Mouse (Mus musculus): ENCODE measurements around the gene Ssmem1. TPM values are rescaled to one million over a fixed set of nuclear protein-coding genes. Genes with fewer than 3 reads are reported as not detected.
A peak's percentile ranks its signal among the peaks of the same experiment; 100 is the strongest.

Ssmem1 gene
- polyA plus RNA-seq, 1 experiment from 2014 or later: 0.14 TPM

GRCm38 (mm10) chr6:30547274-30547645 is 37.6 kb downstream of the Ssmem1 start:
- Histone ChIP-seq H3K9me3 (no peaks in the 10 kb centered on the region), H3K4me2 (replicated peaks) (peak overlapping the region; percentile 36), H3K4me3 (no peak overlapping the region), H3K27me3 (no peaks in the 10 kb centered on the region), H3K36me3 (no peaks in the 10 kb centered on the region), H3K9ac (peak overlapping the region; percentile 46), H3K4me1 (peaks cover 62% of the 10 kb centered on the region), H3K27ac (peak overlapping the region; percentile 97)
- no peak for ATAC-seq (ENCODE audit: insufficient number of reproducible peaks, insufficient read depth, low FRiP score, low TSS enrichment)
- 0% methylated on average over 17 of the region's 17 CpGs for WGBS

- H3K4me1 ChIP-seq: peaks cover 67% of the 10 kb centered on the region
- WGBS: 14% methylated on average over 9 of the region's 9 CpGs
Measured at GRCm38 (mm10) chr6:30547656-30548306, 38.1 kb downstream of the Ssmem1 start.

DNA sequence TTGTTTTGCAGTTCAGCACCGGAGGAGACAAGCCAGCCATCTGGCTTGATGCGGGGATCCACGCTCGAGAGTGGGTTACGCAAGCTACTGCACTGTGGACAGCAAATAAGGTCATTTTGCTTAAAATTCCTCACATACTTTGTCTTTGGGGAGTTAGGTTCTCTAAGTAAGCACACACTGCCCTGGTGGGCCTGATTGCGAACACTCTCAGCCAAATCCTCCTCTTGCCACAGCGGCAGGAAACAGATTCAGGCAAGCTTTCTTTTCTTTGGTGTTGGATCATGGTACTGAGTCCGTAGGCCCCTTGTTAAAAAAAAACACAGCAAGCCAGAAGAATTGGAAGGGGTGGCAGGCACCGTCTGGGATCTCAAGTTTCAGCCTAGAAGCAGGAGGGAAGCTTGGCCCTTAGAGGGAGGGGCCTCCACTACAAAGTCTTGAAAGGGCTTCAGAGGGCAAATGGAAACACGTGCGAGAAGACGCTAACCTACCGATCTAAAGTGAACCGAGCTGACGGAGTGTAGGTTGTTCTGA is 39.6 kb downstream of the Ssmem1 start:
- peaks cover 61% of the 10 kb centered on the region for H3K4me1 ChIP-seq
- H3K27ac ChIP-seq: peak overlapping the region; percentile 97
- H3K36me3 ChIP-seq: no peaks in the 10 kb centered on the region
- peak overlapping the region; percentile 6; the same call in 1 of the 2 replicates for H3K9ac ChIP-seq
- H3K4me2 ChIP-seq (replicated peaks): peak overlapping the region; percentile 32
- no peaks in the 10 kb centered on the region for H3K9me3 ChIP-seq
- peak; percentile 85 for ATAC-seq (ENCODE audit: insufficient number of reproducible peaks, insufficient read depth, low FRiP score, low TSS enrichment)
- H3K4me3 ChIP-seq: no peak overlapping the region
- 1% methylated on average over 15 of the region's 15 CpGs for WGBS
- no peaks in the 10 kb centered on the region for H3K27me3 ChIP-seq

More at GRCm38 (mm10) chr6:30547656-30548306, 38.1 kb downstream of the Ssmem1 start:
- Histone ChIP-seq H3K27ac (peak overlapping the region; percentile 97), H3K36me3 (no peaks in the 10 kb centered on the region), H3K9me3 (no peaks in the 10 kb centered on the region), H3K27me3 (no peaks in the 10 kb centered on the region), H3K4me3 (no peak overlapping the region), H3K4me2 (replicated peaks) (peak overlapping the region; percentile 36), H3K9ac (no peak overlapping the region)
- no peak for ATAC-seq (ENCODE audit: insufficient number of reproducible peaks, insufficient read depth, low FRiP score, low TSS enrichment)

GRCm38 (mm10) chr6:30550496-30551192 is 41.0 kb downstream of the Ssmem1 start:
- 63% methylated on average over 7 of the region's 7 CpGs for WGBS
- Histone ChIP-seq H3K27ac (peak overlapping the region; percentile 78), H3K4me3 (no peak overlapping the region), H3K36me3 (no peaks in the 10 kb centered on the region), H3K27me3 (no peaks in the 10 kb centered on the region), H3K4me1 (peaks cover 53% of the 10 kb centered on the region), H3K9me3 (no peaks in the 10 kb centered on the region), H3K9ac (no peak overlapping the region), H3K4me2 (replicated peaks) (no peak overlapping the region)
- no peak for ATAC-seq (ENCODE audit: insufficient number of reproducible peaks, insufficient read depth, low FRiP score, low TSS enrichment)

GRCm38 (mm10) chr6:30551193-30551515 is 41.5 kb downstream of the Ssmem1 start:
- Histone ChIP-seq H3K4me3 (no peak overlapping the region), H3K27ac (peak overlapping the region; percentile 78)
- no peak for ATAC-seq (ENCODE audit: insufficient number of reproducible peaks, insufficient read depth, low FRiP score, low TSS enrichment)

DNA sequence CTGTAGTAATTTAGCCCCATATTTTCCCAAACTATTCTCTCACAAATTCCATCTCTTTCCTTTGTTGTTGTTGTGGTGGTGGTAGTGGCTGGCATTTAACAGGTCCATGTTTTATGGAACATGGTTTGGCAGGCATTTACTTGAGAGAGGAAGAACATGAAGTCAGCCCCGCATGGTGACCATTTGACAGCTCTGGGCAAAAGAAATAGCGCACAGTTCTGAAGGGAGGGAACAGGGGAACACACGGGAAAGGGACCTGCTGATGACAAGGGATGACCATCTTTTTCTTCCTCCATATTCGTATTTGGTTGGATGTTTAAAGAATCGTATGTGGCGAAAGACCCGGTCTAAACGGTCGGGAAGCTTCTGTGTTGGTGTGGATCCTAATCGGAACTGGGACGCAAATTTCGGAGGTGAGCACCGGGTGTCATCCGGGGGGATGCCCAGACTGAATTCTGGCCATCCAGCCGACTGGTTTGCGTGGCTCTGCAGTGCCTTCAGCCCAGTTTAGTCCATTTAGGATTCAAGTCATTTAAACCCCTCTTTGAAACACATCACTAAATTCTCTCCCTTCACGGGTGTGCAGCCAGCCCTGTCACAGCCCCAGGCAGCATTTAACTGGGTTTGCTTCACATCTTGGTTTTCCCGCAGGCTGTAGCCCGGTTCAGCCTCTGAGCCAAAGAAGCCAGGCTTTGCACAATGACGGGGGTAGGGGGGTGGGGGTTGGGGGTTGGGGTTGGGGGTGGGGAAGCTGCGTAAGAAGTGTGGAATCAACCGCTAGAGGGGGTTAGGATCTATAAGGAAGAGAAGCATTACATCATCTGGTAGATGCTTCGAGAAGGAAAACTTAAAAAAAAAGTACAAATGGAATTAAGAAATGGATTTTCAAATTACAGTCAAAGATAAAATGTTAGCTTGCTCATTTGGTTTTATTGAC is 42.3 kb downstream of the Ssmem1 start:
- peak overlapping the region; percentile 44; the same call in 1 of the 2 replicates for H3K9ac ChIP-seq
- H3K9me3 ChIP-seq: no peaks in the 10 kb centered on the region
- 0 out of 2 replicates have a peak overlapping the region, but pooled peaks have one; percentile 4 for H3K4me3 ChIP-seq
- ATAC-seq (ENCODE audit: insufficient number of reproducible peaks, insufficient read depth, low FRiP score, low TSS enrichment): no peak
- no peaks in the 10 kb centered on the region for H3K27me3 ChIP-seq
- H3K27ac ChIP-seq: peak overlapping the region; percentile 81
- H3K4me2 ChIP-seq (replicated peaks): peak overlapping the region; percentile 30
- H3K36me3 ChIP-seq: no peaks in the 10 kb centered on the region
- WGBS: 24% methylated on average over 23 of the region's 23 CpGs
- peaks cover 42% of the 10 kb centered on the region for H3K4me1 ChIP-seq

More at GRCm38 (mm10) chr6:30551193-30551515, 41.5 kb downstream of the Ssmem1 start:
- no peak overlapping the region for H3K4me2 ChIP-seq (replicated peaks)
- H3K4me1 ChIP-seq: peaks cover 49% of the 10 kb centered on the region
- H3K9me3 ChIP-seq: no peaks in the 10 kb centered on the region
- H3K27me3 ChIP-seq: no peaks in the 10 kb centered on the region
- H3K36me3 ChIP-seq: no peaks in the 10 kb centered on the region
- no peak overlapping the region for H3K9ac ChIP-seq

GRCm38 (mm10) chr6:30552628-30553027 is 43.0 kb downstream of the Ssmem1 start:
- H3K4me3 ChIP-seq: no peak overlapping the region
- no peaks in the 10 kb centered on the region for H3K36me3 ChIP-seq
- no peaks in the 10 kb centered on the region for H3K9me3 ChIP-seq
- no peak overlapping the region for H3K9ac ChIP-seq
- peaks cover 40% of the 10 kb centered on the region for H3K4me1 ChIP-seq
- H3K27ac ChIP-seq: peak overlapping the region; percentile 81
- no peaks in the 10 kb centered on the region for H3K27me3 ChIP-seq
- WGBS: 55% methylated on average over 6 of the region's 6 CpGs
- H3K4me2 ChIP-seq (replicated peaks): no peak overlapping the region
- no peak for ATAC-seq (ENCODE audit: insufficient number of reproducible peaks, insufficient read depth, low FRiP score, low TSS enrichment)

DNA sequence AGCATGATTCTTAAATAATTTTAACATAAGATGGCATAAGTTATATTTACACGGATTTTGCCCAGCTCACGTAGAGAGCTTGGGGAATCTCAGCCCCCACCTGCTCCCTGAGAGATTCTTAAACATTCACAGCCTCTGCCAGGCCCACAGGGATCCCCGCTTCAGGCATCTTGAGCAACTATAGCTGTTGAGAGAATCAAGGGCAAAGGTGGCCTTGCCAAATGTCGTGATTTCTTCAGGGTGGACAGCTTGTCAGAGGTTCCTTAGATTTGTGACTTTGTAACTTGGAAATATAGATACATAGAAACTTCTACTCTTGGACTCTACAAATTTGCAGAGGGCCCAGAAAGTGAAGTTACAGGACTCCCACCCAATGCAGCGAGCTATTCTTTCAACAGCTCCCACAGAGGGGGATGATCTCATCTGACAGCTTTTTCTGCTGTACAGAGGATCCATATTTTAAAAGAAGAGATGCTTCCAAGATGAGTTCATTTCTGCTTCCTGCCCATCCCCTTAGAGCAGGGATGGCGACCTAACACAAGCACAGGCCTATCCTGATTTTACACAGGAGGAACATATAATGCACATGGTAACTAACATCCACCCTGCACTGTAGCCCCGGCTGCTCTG is 43.8 kb downstream of the Ssmem1 start:
- H3K4me2 ChIP-seq (replicated peaks): no peak overlapping the region
- peak overlapping the region; percentile 18; the same call in 1 of the 2 replicates for H3K27ac ChIP-seq
- no peaks in the 10 kb centered on the region for H3K27me3 ChIP-seq
- no peaks in the 10 kb centered on the region for H3K9me3 ChIP-seq
- no peak overlapping the region for H3K9ac ChIP-seq
- no peak overlapping the region for H3K4me3 ChIP-seq
- no peaks in the 10 kb centered on the region for H3K36me3 ChIP-seq
- WGBS: 65% methylated on average over 7 of the region's 7 CpGs
- peaks cover 31% of the 10 kb centered on the region for H3K4me1 ChIP-seq
- ATAC-seq (ENCODE audit: insufficient number of reproducible peaks, insufficient read depth, low FRiP score, low TSS enrichment): no peak

- Histone ChIP-seq H3K27me3 (no peaks in the 10 kb centered on the region), H3K4me1 (peaks cover 26% of the 10 kb centered on the region), H3K9ac (no peak overlapping the region), H3K9me3 (no peaks in the 10 kb centered on the region), H3K4me3 (no peak overlapping the region), H3K36me3 (no peaks in the 10 kb centered on the region), H3K4me2 (replicated peaks) (no peak overlapping the region), H3K27ac (peak overlapping the region; percentile 18; the same call in 1 of the 2 replicates)
- ATAC-seq (ENCODE audit: insufficient number of reproducible peaks, insufficient read depth, low FRiP score, low TSS enrichment): no peak
- 89% methylated on average over 5 of the region's 5 CpGs for WGBS
Measured at GRCm38 (mm10) chr6:30554092-30554491, 44.4 kb downstream of the Ssmem1 start.

GRCm38 (mm10) chr6:30554621-30555170 is 45.0 kb downstream of the Ssmem1 start:
- no peak overlapping the region for H3K9ac ChIP-seq
- H3K4me2 ChIP-seq (replicated peaks): no peak overlapping the region
- H3K27ac ChIP-seq: no peak overlapping the region
- H3K9me3 ChIP-seq: no peaks in the 10 kb centered on the region
- no peaks in the 10 kb centered on the region for H3K36me3 ChIP-seq
- H3K27me3 ChIP-seq: no peaks in the 10 kb centered on the region
- 88% methylated on average over 5 of the region's 5 CpGs for WGBS
- H3K4me1 ChIP-seq: peaks cover 23% of the 10 kb centered on the region
- ATAC-seq (ENCODE audit: insufficient number of reproducible peaks, insufficient read depth, low FRiP score, low TSS enrichment): no peak
- H3K4me3 ChIP-seq: no peak overlapping the region

DNA sequence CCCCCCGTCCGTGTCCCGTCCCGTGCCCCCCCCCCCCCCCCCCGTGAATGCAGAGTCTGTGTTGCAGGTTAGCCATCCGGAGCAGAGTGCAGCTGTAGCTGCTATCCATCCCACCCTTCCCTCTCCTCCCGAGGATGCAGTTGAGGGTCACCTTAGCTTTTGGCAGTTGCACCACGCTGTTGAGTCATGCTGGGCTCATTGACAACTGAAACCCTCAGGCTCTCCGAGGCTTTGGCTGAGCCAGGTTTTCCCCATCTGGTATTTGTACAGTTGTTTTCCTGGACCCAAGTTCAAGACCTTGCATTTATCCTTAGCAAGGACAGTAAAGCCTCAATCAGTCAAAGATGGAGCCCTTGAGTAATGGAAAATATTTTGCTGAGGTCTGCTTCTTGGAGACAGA is 46.4 kb downstream of the Ssmem1 start:
- WGBS: 10% methylated on average over 4 of the region's 9 CpGs
- Histone ChIP-seq H3K27ac (no peak overlapping the region), H3K36me3 (no peaks in the 10 kb centered on the region), H3K9me3 (no peaks in the 10 kb centered on the region), H3K4me1 (peaks cover 20% of the 10 kb centered on the region), H3K4me3 (no peak overlapping the region), H3K27me3 (no peaks in the 10 kb centered on the region), H3K9ac (no peak overlapping the region), H3K4me2 (replicated peaks) (no peak overlapping the region)
- no peak for ATAC-seq (ENCODE audit: insufficient number of reproducible peaks, insufficient read depth, low FRiP score, low TSS enrichment)

All from embryonic facial prominence, embryonic 12.5 days (tissue).